Mouse (Mus musculus) stomach, embryonic 16.5 days (tissue): ENCODE results near the gene Jpt1. TPM values are rescaled to one million over a fixed set of nuclear protein-coding genes. Genes with fewer than 3 reads are reported as not detected.
"Not testable (repeated sequence)": the region's sequence is repeated elsewhere in the genome, so short reads cannot be mapped to it uniquely, and the experiment has no call there.

Source experiments
- ATAC-seq: fragments of 200-750 bp; cut with Nextera tagmentation; 2 replicates; pipeline ENCODE4 v1.8.0; 2017; ENCODE audit warnings: moderate number of reproducible peaks, moderate TSS enrichment; ENCODE audit not compliant: insufficient read depth, low FRiP score
- H3K27ac ChIP-seq: fragments of 300-500 bp; sonication (generic); 2 replicates; pipeline ENCODE4 v1.5.1; 2014; ENCODE audit warnings: low read length
- H3K27me3 ChIP-seq: fragments of 300-500 bp; sonication (generic); 2 replicates; pipeline ENCODE4 v1.6.1; 2014; ENCODE audit warnings: low read length, control low read depth, mixed read lengths; ENCODE audit not compliant: control insufficient read depth, insufficient read depth
- H3K36me3 ChIP-seq: fragments of 300-500 bp; sonication (generic); 2 replicates; pipeline ENCODE4 v1.6.1; 2014; ENCODE audit warnings: low read length; ENCODE audit not compliant: control insufficient read depth, insufficient read depth
- H3K4me1 ChIP-seq: fragments of 300-500 bp; sonication (generic); 2 replicates; pipeline ENCODE4 v1.6.1; 2014; ENCODE audit warnings: low read length, control low read depth, mixed read lengths; ENCODE audit not compliant: control insufficient read depth, insufficient read depth
- H3K4me2 ChIP-seq: fragments of 300-500 bp; sonication (generic); 2 replicates; pipeline ENCODE4 v1.6.1; 2014; ENCODE audit warnings: low read depth, low read length, mixed read lengths
- H3K4me3 ChIP-seq: fragments of 300-500 bp; sonication (generic); replicated peaks from 2 replicates; pipeline ENCODE4 v1.5.1; 2014; ENCODE audit warnings: mild to moderate bottlenecking, low read length
- H3K9ac ChIP-seq: fragments of 300-500 bp; sonication (generic); 2 replicates; pipeline ENCODE4 v1.6.1; 2014; ENCODE audit warnings: low read length
- H3K9me3 ChIP-seq: fragments of 300-500 bp; sonication (generic); replicated peaks from 2 replicates; pipeline ENCODE4 v1.6.1; 2016; ENCODE audit warnings: low read length, control low read depth; ENCODE audit not compliant: control insufficient read depth
- WGBS: fragments of 180-500 bp; shearing (Covaris S2); extraction: QIAGEN DNeasy Blood & Tissue Kit; methylation state at CpG from one replicate; pipeline ENCODE4 v1.1.7; 2014; 5-methylcytosine and 5-hydroxymethylcytosine counted together
- polyA plus RNA-seq: library from polyadenylated mRNA; unstranded; fragments of >200 nt; fragmentation: Nextera tagmentation; extraction: Ambion mirVana; gene quantifications from 2 replicates; pipeline ENCODE4 v1.2.1, GENCODE M21; 2015

Jpt1 gene
- polyA plus RNA-seq, 1 experiment from 2014 or later = 457 TPM

GRCm38 (mm10) chr11:115508061-115508460 lies 6.1 kb downstream of the Jpt1 start:
- Histone ChIP-seq H3K36me3 (0 out of 2 replicates have a peak, but pooled peaks cover 2% of the 10 kb centered on the region), H3K4me2 (no peak overlapping the region), H3K9ac (no peak overlapping the region), H3K9me3 (no peaks in the 10 kb centered on the region), H3K27ac (no peak overlapping the region), H3K27me3 (no peaks in the 10 kb centered on the region), H3K4me1 (peaks cover 53% of the 10 kb centered on the region), H3K4me3 (no peak overlapping the region)
- 61% methylated on average over 2 of the region's 2 CpGs for WGBS
- ATAC-seq = no peak

GRCm38 (mm10) chr11:115506586-115506985 lies 7.6 kb downstream of the Jpt1 start:
- no peak for ATAC-seq
- H3K27me3 ChIP-seq = no peaks in the 10 kb centered on the region
- no peak overlapping the region for H3K27ac ChIP-seq
- H3K9me3 ChIP-seq = no peaks in the 10 kb centered on the region
- H3K4me2 ChIP-seq = no peak overlapping the region
- peaks cover 9% of the 10 kb centered on the region; the same call in 1 of the 2 replicates for H3K36me3 ChIP-seq
- WGBS = 59% methylated on average over 3 of the region's 3 CpGs
- no peak overlapping the region for H3K4me3 ChIP-seq
- peaks cover 40% of the 10 kb centered on the region for H3K4me1 ChIP-seq
- H3K9ac ChIP-seq = no peak overlapping the region; the same call in 1 of the 2 replicates

- Histone ChIP-seq H3K9me3 (no peaks in the 10 kb centered on the region), H3K9ac (no peak overlapping the region), H3K4me1 (peaks cover 10% of the 10 kb centered on the region; the same call in 1 of the 2 replicates), H3K4me2 (no peak overlapping the region), H3K27ac (no peak overlapping the region), H3K27me3 (no peaks in the 10 kb centered on the region), H3K4me3 (no peak overlapping the region), H3K36me3 (peaks cover 24% of the 10 kb centered on the region; the same call in 1 of the 2 replicates)
- WGBS = 87% methylated on average over 6 of the region's 6 CpGs
- ATAC-seq = no peak
Observed at GRCm38 (mm10) chr11:115502636-115503035, 11.6 kb downstream of the Jpt1 start.

GRCm38 (mm10) chr11:115496559-115496958 lies 17.6 kb downstream of the Jpt1 start:
- H3K27me3 ChIP-seq, H3K4me2 ChIP-seq, H3K9me3 ChIP-seq, H3K27ac ChIP-seq, H3K9ac ChIP-seq, ATAC-seq, H3K4me3 ChIP-seq, H3K4me1 ChIP-seq: not testable (repeated sequence)
- 83% methylated on average over 9 of the region's 9 CpGs for WGBS
- peaks cover 18% of the 10 kb centered on the region; the same call in 1 of the 2 replicates for H3K36me3 ChIP-seq

GRCm38 (mm10) chr11:115492387-115492786 lies 21.8 kb downstream of the Jpt1 start:
- H3K4me2 ChIP-seq = peak overlapping the region; percentile 90
- peak overlapping the region; percentile 72 for H3K4me3 ChIP-seq
- H3K9me3 ChIP-seq = no peaks in the 10 kb centered on the region
- no peak overlapping the region for H3K27ac ChIP-seq
- H3K36me3 ChIP-seq = peaks cover 4% of the 10 kb centered on the region; the same call in 1 of the 2 replicates
- H3K27me3 ChIP-seq = no peaks in the 10 kb centered on the region
- 31% methylated on average over 6 of the region's 6 CpGs for WGBS
- no peak for ATAC-seq
- H3K4me1 ChIP-seq = peaks cover 18% of the 10 kb centered on the region
- H3K9ac ChIP-seq = peak overlapping the region; percentile 83

- Histone ChIP-seq H3K4me3 (peak within 1 kb of the TSS; percentile 72), H3K9ac (peak within 1 kb of the TSS; percentile 83), H3K27ac (peak within 1 kb of the TSS; percentile 83), H3K4me2 (peak within 1 kb of the TSS; percentile 90), H3K9me3 (no peaks in the 10 kb centered on the region), H3K4me1 (peaks cover 18% of the 10 kb centered on the region), H3K36me3 (no peaks in the 10 kb centered on the region), H3K27me3 (no peaks in the 10 kb centered on the region)
- peak; percentile 91 for ATAC-seq
- under 1% methylated on average over 43 of the region's 43 CpGs for WGBS
Observed at GRCm38 (mm10) chr11:115491356-115492083, 22.7 kb downstream of the Jpt1 start, which contains the start of gene Nt5c. Gene Nt5c, minus strand, starts transcription at chr11:115491862.

- Histone ChIP-seq H3K36me3 (no peaks in the 10 kb centered on the region), H3K27ac (peak overlapping the region; percentile 83), H3K4me3 (peak overlapping the region; percentile 72), H3K4me2 (peak overlapping the region; percentile 90), H3K27me3 (no peaks in the 10 kb centered on the region), H3K4me1 (peaks cover 18% of the 10 kb centered on the region), H3K9ac (peak overlapping the region; percentile 83), H3K9me3 (no peaks in the 10 kb centered on the region)
- peak; percentile 38; the same call in 1 of the 2 replicates for ATAC-seq
- 26% methylated on average over 25 of the region's 25 CpGs for WGBS
Observed at GRCm38 (mm10) chr11:115490441-115491355, 23.5 kb downstream of the Jpt1 start.

- no peaks in the 10 kb centered on the region for H3K27me3 ChIP-seq
- 87% methylated on average over 19 of the region's 19 CpGs for WGBS
- H3K4me3 ChIP-seq = no peak overlapping the region
- H3K27ac ChIP-seq = no peak overlapping the region
- H3K4me2 ChIP-seq = no peak overlapping the region
- no peaks in the 10 kb centered on the region for H3K9me3 ChIP-seq
- no peaks in the 10 kb centered on the region for H3K36me3 ChIP-seq
- no peak overlapping the region for H3K9ac ChIP-seq
- H3K4me1 ChIP-seq = peaks cover 18% of the 10 kb centered on the region
- no peak for ATAC-seq
Observed at GRCm38 (mm10) chr11:115488551-115489104, 25.6 kb downstream of the Jpt1 start.
